Mouse (Mus musculus) intestine, embryonic 15.5 days (tissue): ENCODE measurements at regions not wholly inside any gene's neighbourhood (a gene's known extent, or its start where the extent isn't known, plus 50 kb on each side); places are given as distances from the start of the nearest gene placed in this dataset.
A peak's percentile ranks its signal among the peaks of the same experiment; 100 is the strongest.

Experiments
- ATAC-seq: fragments of 200-750 bp; cut with Nextera tagmentation; 2 replicates; pipeline ENCODE4 v1.8.0; 2017; ENCODE audit warnings: moderate TSS enrichment, moderate library complexity
- H3K27ac ChIP-seq: fragments of 300-500 bp; sonication (generic); 2 replicates; pipeline ENCODE4 v1.5.1; 2015; ENCODE audit warnings: mild to moderate bottlenecking, inconsistent platforms
- H3K27me3 ChIP-seq: fragments of 300-500 bp; sonication (generic); replicated peaks from 2 replicates; pipeline ENCODE4 v1.6.1; 2015; ENCODE audit warnings: inconsistent platforms
- H3K36me3 ChIP-seq: fragments of 300-500 bp; sonication (generic); 2 replicates; pipeline ENCODE4 v1.6.1; 2015; ENCODE audit warnings: inconsistent platforms
- H3K4me1 ChIP-seq: fragments of 300-500 bp; sonication (generic); replicated peaks from 2 replicates; pipeline ENCODE4 v1.6.1; 2015; ENCODE audit warnings: inconsistent platforms
- H3K4me2 ChIP-seq: fragments of 300-500 bp; sonication (generic); replicated peaks from 2 replicates; pipeline ENCODE4 v1.6.1; 2015; ENCODE audit warnings: mild to moderate bottlenecking, inconsistent platforms
- H3K4me3 ChIP-seq: fragments of 300-500 bp; sonication (generic); replicated peaks from 2 replicates; pipeline ENCODE4 v1.5.1; 2015; ENCODE audit warnings: inconsistent platforms
- H3K9ac ChIP-seq: fragments of 300-500 bp; sonication (generic); 2 replicates; pipeline ENCODE4 v1.6.1; 2015; ENCODE audit warnings: inconsistent platforms
- H3K9me3 ChIP-seq: fragments of 300-500 bp; sonication (generic); 2 replicates; pipeline ENCODE4 v1.6.1; 2016; ENCODE audit warnings: inconsistent platforms
- WGBS: fragments of 180-500 bp; shearing (Covaris S2); methylation state at CpG from one replicate; pipeline ENCODE4 v1.1.7; 2015; 5-methylcytosine and 5-hydroxymethylcytosine counted together

DNA sequence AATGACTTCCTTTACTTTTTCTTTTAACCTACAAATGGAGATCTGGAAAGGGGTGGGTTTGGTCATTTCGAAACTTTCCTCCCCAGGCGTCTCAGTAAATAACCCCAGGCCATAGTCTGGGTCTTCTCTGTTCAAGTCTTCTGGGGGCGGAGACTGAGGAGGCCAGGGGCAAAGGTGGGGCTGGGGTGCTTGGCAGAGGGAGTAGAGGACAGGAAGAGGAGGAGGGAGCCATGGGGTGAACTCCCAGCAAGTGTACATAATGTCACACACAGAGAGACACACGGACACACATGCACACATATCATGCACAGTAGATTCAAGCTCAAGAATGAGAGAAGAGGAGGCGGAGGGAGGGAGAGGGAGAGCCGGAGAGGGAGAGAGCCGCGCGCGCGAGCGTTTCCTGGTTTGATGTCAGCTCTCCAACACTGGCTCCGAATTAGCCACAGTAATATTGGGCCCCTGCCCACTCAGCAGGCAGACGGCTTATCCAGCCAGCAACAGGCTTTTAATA is 186.3 kb downstream of the Bcl2l11 start:
- Histone ChIP-seq H3K9me3 (no peaks in the 10 kb centered on the region), H3K27me3 (no peaks in the 10 kb centered on the region), H3K36me3 (no peaks in the 10 kb centered on the region), H3K9ac (no peak overlapping the region), H3K4me1 (peaks cover 16% of the 10 kb centered on the region), H3K4me3 (peak overlapping the region; percentile 15), H3K27ac (peak overlapping the region; percentile 60), H3K4me2 (peak overlapping the region; percentile 60)
- ATAC-seq: peak; percentile 89
- WGBS: 7% methylated on average over 14 of the region's 14 CpGs

DNA sequence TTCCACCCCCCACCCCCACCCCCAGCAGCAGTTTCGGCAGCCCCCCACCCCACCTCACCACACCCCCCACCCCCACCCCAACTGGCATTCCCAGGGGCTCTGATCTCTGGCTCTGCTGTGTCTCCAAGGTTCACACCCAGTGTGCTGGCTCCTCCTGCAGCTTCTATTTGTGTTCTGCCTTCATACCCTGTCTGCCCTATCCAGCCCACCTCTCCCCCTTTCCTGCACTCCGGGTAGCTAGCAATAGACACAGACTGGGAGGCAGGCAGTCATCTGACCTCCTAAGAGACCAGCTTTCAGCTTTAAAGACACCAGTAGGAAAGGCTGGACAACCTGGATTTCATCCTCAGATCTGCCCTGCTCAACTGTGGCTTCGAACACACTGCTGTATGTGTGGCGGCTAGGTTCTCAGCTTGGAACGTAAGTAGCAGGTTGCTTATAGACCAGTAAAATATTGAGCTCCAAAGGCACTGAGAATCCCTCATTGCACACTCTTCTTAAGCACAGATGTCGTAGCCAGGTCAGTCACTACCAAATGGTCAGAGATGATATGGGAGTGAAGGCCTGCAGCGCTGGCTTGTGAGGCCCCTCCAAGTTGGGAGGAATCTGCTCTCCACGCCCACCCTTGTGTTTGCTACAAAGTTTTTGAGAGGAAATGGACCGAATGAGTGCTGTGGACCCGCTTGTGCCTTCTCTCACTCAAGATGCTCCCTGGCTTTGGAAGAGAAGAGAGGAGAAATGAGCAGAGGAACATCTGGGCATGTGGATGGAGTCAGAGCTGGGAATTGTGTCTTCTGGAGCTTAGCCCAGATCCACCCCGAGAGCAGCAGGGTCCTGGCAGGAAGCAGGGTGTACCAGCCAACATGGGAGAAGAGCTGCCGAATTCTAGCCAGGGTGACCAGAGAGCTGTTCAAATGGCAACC is 187.1 kb downstream of the Bcl2l11 start:
- Histone ChIP-seq H3K36me3 (no peaks in the 10 kb centered on the region), H3K27ac (0 out of 2 replicates have a peak overlapping the region, but pooled peaks have one; percentile 60), H3K4me1 (peaks cover 16% of the 10 kb centered on the region), H3K9ac (no peak overlapping the region), H3K9me3 (no peaks in the 10 kb centered on the region), H3K27me3 (no peaks in the 10 kb centered on the region), H3K4me3 (peak overlapping the region; percentile 15; the same call in 1 of the 2 replicates), H3K4me2 (peak overlapping the region; percentile 60)
- WGBS: 59% methylated on average over 12 of the region's 12 CpGs
- peak; percentile 68 for ATAC-seq

DNA sequence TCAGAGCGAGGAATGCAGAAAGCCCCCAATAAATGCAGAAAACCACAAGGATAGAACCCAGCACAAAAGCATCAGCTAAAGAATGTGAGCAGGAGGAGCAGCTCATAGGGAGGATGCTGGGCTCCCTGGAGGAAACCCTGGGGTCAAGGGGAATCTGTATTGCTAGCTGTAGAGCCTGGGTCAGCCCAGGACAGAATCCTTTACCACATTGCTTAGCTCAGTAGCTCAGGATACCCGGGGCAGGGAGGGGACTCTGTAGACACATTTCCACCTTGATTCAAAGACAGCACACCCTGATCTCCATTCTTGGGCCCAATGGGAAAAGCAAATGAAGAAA is 187.7 kb downstream of the Bcl2l11 start:
- H3K9ac ChIP-seq: no peak overlapping the region
- H3K4me2 ChIP-seq: no peak overlapping the region
- no peak overlapping the region for H3K4me3 ChIP-seq
- 69% methylated on average over 2 of the region's 2 CpGs for WGBS
- no peaks in the 10 kb centered on the region for H3K36me3 ChIP-seq
- H3K27ac ChIP-seq: no peak overlapping the region
- H3K27me3 ChIP-seq: no peaks in the 10 kb centered on the region
- ATAC-seq: no peak
- peaks cover 16% of the 10 kb centered on the region for H3K4me1 ChIP-seq
- H3K9me3 ChIP-seq: no peaks in the 10 kb centered on the region

DNA sequence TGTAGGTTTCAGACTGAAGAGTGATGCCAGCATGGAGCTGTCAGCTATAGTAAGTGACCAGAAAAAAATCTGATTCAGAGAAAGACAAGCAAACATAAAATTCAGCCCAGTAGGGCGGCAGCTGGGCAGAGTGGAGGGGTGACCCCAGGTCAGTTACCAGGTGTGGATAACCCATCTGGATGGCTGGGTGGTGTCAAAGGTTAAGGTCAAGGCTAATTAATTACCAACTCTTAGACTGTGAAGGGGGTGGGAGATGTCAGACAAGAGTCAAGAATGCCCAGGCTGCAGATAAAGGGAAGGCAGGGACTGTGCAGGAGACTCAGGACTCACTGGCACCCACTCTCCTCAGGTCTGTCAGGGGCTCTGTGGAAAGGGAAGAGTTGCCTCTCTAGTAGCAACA is 188.1 kb downstream of the Bcl2l11 start:
- ATAC-seq: no peak
- no peak overlapping the region for H3K4me2 ChIP-seq
- H3K4me3 ChIP-seq: no peak overlapping the region
- no peaks in the 10 kb centered on the region for H3K36me3 ChIP-seq
- H3K27me3 ChIP-seq: no peaks in the 10 kb centered on the region
- H3K9me3 ChIP-seq: no peaks in the 10 kb centered on the region
- WGBS: 79% methylated on average over 1 of the region's 1 CpGs
- H3K4me1 ChIP-seq: peaks cover 16% of the 10 kb centered on the region
- H3K9ac ChIP-seq: no peak overlapping the region
- H3K27ac ChIP-seq: no peak overlapping the region

DNA sequence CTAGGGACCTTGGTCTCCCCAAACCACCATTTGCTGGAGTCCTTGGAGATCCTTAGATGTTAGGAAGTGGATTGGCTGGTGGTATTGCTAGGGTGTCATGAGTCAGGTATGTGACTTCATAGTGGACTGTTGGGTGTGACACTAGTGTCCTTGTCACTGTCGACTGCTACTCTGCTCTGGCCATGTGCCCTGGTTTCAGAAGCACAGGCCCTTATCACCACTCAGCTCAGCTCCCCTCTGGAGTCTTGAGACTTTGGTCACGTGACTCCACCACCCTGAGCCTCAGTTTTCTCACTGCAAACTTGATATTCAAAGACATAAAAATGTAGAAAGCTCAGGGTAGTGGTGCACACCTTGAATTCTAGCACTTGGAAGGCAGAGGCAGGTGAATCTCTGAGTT is 190.7 kb downstream of the Bcl2l11 start:
- Histone ChIP-seq H3K27me3 (no peaks in the 10 kb centered on the region), H3K27ac (no peak overlapping the region), H3K9ac (no peak overlapping the region), H3K9me3 (no peaks in the 10 kb centered on the region), H3K4me3 (no peak overlapping the region), H3K4me1 (peaks cover 9% of the 10 kb centered on the region), H3K4me2 (no peak overlapping the region), H3K36me3 (no peaks in the 10 kb centered on the region)
- no peak for ATAC-seq
- 65% methylated on average over 2 of the region's 2 CpGs for WGBS

DNA sequence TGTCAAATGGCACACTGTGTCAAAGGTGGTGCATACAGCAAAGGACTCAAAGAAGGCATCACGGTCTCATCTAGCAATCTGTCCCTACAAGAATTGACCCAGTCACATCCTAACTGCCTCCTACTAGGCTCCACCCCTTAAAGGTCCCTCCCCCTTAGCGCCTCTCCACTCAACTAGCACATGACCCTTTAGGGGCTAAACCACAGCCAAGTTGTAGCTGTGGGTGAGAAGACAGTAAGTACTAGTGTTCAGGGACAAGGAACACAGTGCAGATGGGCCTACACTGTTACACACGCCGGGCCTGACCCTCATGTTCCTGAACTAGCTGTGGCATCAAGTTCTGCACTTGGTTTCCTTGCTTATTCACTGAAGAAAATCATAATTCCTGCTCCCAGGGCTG is 192.4 kb downstream of the Bcl2l11 start:
- no peak overlapping the region for H3K4me2 ChIP-seq
- H3K4me1 ChIP-seq: no peaks in the 10 kb centered on the region
- no peak for ATAC-seq
- WGBS: 77% methylated on average over 4 of the region's 4 CpGs
- H3K9me3 ChIP-seq: no peaks in the 10 kb centered on the region
- H3K27ac ChIP-seq: no peak overlapping the region
- H3K4me3 ChIP-seq: no peak overlapping the region
- no peaks in the 10 kb centered on the region for H3K27me3 ChIP-seq
- H3K36me3 ChIP-seq: no peaks in the 10 kb centered on the region
- H3K9ac ChIP-seq: no peak overlapping the region

DNA sequence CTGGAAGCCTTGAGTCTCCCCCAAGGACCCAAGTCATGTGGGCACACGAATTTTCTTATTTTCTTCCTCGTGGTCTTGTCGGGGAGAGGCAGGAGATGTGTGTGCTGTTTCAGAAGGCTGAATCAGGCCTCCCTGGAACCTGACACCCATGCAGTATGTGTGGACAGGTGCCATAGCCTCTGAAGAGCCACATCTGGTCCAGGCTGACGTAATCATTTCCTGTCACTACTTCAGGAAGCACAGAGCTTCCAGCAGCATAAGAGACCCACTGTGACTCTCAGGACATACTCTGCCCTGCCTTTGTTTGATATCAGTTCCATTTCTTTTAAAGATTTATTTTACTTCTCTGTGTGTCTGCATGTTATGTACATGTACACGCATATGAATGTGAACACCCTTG is 193.1 kb downstream of the Bcl2l11 start:
- 53% methylated on average over 5 of the region's 5 CpGs for WGBS
- H3K4me3 ChIP-seq: no peak overlapping the region
- no peak overlapping the region for H3K4me2 ChIP-seq
- H3K36me3 ChIP-seq: no peaks in the 10 kb centered on the region
- H3K9ac ChIP-seq: no peak overlapping the region
- H3K27ac ChIP-seq: no peak overlapping the region
- no peaks in the 10 kb centered on the region for H3K27me3 ChIP-seq
- H3K9me3 ChIP-seq: no peaks in the 10 kb centered on the region
- peaks cover 2% of the 10 kb centered on the region; the same call in 1 of the 2 replicates for H3K4me1 ChIP-seq
- ATAC-seq: no peak

DNA sequence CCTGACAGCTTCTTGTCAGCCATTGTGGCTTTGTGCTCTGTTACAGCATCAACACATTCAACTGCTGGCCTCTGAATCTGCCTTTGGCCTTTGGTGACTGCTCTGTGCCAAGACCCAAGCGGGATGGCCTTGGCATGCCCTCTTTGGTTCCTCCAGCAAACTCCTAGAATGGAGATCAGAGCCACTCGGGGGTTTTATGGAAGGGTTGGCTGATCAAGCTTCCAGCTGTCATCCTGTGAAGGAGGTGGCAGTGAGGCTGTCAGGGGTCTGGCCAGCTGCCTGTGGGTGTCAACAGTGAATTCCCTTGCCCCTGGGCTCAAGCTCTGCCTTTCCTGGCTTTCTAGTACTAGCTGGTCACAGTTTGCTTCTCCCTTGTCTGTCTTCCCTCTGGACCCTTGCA is 195.6 kb downstream of the Bcl2l11 start:
- peaks cover 9% of the 10 kb centered on the region for H3K4me1 ChIP-seq
- H3K4me2 ChIP-seq: no peak overlapping the region
- 62% methylated on average over 2 of the region's 2 CpGs for WGBS
- no peaks in the 10 kb centered on the region for H3K27me3 ChIP-seq
- H3K4me3 ChIP-seq: no peak overlapping the region
- H3K9ac ChIP-seq: no peak overlapping the region
- ATAC-seq: no peak
- H3K36me3 ChIP-seq: no peaks in the 10 kb centered on the region
- no peaks in the 10 kb centered on the region for H3K9me3 ChIP-seq
- H3K27ac ChIP-seq: no peak overlapping the region

DNA sequence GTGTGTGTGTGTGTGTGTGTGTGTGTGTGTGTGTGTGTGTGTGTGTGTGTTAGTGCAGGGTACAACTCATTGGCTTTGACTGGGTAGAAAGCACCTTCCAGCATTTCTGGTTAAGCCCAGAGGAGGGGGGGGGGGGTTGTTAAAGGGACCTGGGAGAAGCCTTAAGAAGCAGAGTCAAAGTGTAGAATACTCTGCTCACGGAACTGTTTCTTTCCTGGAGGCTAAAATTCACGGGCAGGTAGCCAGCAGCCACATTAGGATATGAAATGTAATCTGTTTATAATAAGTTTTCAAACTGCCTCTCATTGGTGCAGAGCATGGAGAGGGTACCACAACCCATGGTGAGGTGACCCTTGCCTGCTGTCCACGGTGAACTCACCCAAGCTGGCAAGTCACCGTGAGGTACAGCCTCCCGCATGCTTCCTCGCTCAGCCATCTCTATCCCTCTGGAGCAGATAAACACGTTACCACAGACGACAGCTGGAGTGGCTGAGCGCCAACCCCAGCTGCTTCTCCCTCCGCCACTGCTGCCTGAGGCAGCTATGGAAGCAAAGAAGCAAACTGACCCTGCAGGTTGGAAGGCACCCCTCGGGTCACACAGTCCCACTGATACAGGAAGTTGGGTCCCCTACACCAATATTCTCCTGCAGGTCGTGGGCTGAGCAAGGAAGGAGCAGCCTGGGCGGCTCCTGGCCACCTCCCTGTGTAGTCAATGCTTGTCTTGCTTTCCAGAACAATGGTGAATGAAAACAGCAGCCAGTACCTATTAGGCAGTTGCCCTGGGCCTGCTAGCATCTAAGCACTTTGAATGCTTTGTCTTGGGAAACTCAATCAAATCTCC is 198.6 kb downstream of the Bcl2l11 start:
- Histone ChIP-seq H3K4me2 (peak overlapping the region; percentile 37; the same call in 1 of the 2 replicates), H3K4me1 (peaks cover 9% of the 10 kb centered on the region), H3K9ac (no peak overlapping the region), H3K27ac (peak overlapping the region; percentile 71), H3K36me3 (no peaks in the 10 kb centered on the region), H3K27me3 (no peaks in the 10 kb centered on the region), H3K4me3 (no peak overlapping the region), H3K9me3 (no peaks in the 10 kb centered on the region)
- 23% methylated on average over 13 of the region's 13 CpGs for WGBS
- ATAC-seq: peak; percentile 70

DNA sequence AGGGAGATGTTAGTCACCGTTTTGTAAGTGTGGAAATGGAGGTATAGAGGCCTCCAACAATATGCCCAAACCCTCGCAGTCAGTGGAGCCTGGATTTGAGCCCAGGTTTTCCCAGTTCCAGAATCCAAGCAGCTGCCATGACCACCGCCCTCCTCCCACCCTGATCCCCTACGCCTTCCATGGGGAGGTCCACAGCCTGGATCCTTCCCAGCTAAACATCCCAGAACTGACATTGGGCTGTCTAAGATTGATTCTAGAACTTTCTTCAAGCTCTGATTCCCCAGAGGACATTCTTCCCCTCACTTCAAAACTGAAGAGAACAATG is 199.2 kb downstream of the Bcl2l11 start:
- Histone ChIP-seq H3K27me3 (no peaks in the 10 kb centered on the region), H3K9me3 (no peaks in the 10 kb centered on the region), H3K36me3 (no peaks in the 10 kb centered on the region), H3K9ac (no peak overlapping the region), H3K4me3 (no peak overlapping the region), H3K27ac (peak overlapping the region; percentile 71; the same call in 1 of the 2 replicates), H3K4me1 (peaks cover 9% of the 10 kb centered on the region), H3K4me2 (no peak overlapping the region)
- peak; percentile 34; the same call in 1 of the 2 replicates for ATAC-seq
- 75% methylated on average over 4 of the region's 4 CpGs for WGBS

DNA sequence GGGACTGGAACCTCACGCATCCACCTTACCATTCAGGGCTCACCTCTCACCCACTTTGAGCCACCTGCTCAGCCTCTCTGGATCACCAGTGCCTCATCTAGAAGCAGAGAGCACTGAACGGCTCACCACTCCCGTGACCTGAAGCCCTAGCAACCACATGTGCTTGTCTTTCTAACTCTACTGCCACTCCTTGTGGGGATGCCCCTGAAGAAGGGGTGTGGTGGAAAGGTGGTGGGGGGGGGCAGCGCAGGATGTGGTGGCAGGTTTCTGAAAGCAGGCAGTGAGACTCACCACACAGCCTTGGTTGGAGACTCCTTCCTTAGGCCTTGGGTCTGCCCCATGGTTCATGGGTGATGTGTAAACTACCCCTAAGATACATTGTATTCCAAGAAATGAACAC is 199.6 kb downstream of the Bcl2l11 start:
- Histone ChIP-seq H3K9ac (no peak overlapping the region), H3K4me3 (no peak overlapping the region), H3K4me1 (peaks cover 9% of the 10 kb centered on the region), H3K36me3 (no peaks in the 10 kb centered on the region), H3K9me3 (no peaks in the 10 kb centered on the region), H3K4me2 (no peak overlapping the region), H3K27ac (no peak overlapping the region), H3K27me3 (no peaks in the 10 kb centered on the region)
- no peak for ATAC-seq
- whole genome bisulfite sequencing: 85% methylated on average over 4 of the region's 4 CpGs

DNA sequence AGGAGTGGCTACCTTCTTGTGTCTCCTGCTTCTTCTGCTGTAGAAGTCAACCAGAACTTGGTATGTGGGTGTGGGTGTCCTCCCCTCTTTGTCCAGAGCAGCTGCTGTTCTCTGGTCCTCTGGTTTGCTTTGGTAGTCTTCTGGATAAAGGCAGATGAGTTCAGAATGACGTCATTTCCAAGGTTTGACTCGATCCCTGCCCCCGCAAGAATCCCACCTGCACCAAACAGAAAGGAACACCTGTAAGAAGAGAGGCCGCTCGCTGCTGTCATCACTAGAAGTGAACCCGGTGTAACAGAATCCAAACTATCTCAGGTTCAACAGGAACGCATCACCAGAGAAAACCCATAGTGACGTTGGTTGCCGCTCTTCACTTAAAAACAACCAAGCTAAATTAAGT is 205.0 kb downstream of the Bcl2l11 start:
- Histone ChIP-seq H3K4me3 (no peak overlapping the region), H3K27ac (no peak overlapping the region), H3K9ac (no peak overlapping the region), H3K27me3 (no peaks in the 10 kb centered on the region), H3K36me3 (no peaks in the 10 kb centered on the region), H3K9me3 (no peaks in the 10 kb centered on the region), H3K4me1 (no peaks in the 10 kb centered on the region; the same call in 1 of the 2 replicates), H3K4me2 (no peak overlapping the region)
- ATAC-seq: no peak
- 87% methylated on average over 9 of the region's 9 CpGs for WGBS
